Mouse (Mus musculus) cerebellum, postnatal 25 days (tissue): ENCODE data around the gene Rab39b.

Experiments used
- DNase-seq, 2 experiments: peaks; one replicate each; pipeline ENCODE4 v3.0.0; 2021; ENCODE audit warnings: mixed read lengths in 2 of 2

Rab39b gene

GRCm38 (mm10) chrX:75577582-75578324 lies at the start of gene Rab39b:
Rab39b (minus strand) TSS chrX:75578231.
- peak; percentile 76 to 77 for DNase-seq

GRCm38 (mm10) chrX:75578539-75578938 lies 508 bp upstream of the Rab39b start:
- no peak for DNase-seq
